Mouse (Mus musculus): ENCODE measurements around the gene S1pr5.
A peak's percentile ranks its signal among the peaks of the same experiment; 100 is the strongest.
"Not testable (repeated sequence)": the region's sequence is repeated elsewhere in the genome, so short reads cannot be mapped to it uniquely, and the experiment has no call there.

S1pr5 gene

DNA sequence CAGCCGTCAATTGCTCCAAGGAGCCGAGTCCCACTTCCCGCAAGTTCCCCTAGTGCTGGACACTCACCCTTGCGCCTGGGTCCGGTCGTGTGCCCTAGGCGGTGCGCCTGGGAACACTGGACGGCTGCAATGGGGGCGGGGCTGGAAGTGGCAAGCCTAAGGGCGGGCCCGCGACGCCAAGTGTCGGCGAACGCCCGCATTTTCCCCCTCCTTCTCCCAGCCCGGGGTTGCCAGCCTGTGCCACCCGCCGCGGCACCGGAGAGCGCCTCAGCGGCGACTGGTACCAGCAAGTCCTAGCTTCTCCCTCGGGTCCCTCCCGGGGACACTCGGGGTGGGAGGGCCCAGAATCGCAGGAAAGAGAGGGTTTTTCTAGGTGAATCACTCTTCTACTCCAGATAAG, at the start of gene S1pr5:
TSS of gene S1pr5 (minus strand) at position 118 of the 400 bp plus-strand sequence.
- DNase-seq (ENCODE audit: extremely low read depth, low read depth) = no peak

GRCm38 (mm10) chr9:21292271-21292670, 44.0 kb upstream of the S1pr5 start:
- DNase-seq (ENCODE audit: extremely low read depth, low read depth) = no peak

DNA sequence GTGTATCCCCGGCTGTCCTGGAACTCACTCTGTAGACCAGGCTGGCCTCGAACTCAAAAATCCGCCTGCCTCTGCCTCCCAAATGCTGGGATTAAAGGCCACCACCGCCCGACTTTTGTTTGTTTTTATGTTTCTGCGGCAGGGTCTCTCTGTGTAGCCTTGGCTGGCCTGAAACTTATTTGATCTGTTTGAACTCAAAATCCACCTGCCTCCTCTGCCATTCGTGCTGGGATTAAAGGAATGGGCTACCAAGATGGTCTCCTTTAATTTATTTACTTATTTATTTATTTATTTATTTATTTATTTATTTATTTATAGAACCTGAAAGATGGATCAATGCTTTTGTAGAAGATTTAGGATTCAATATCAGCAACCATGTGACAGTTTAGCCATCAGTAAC, 43.6 kb upstream of the S1pr5 start:
- not testable (repeated sequence) for DNase-seq (ENCODE audit: extremely low read depth, low read depth)

GRCm38 (mm10) chr9:21291022-21291787, 43.0 kb upstream of the S1pr5 start, which contains the start of gene Cdkn2d:
Cdkn2d (minus strand) TSS chr9:21291407.
- peak; percentile 100 for DNase-seq (ENCODE audit: extremely low read depth, low read depth)

DNA sequence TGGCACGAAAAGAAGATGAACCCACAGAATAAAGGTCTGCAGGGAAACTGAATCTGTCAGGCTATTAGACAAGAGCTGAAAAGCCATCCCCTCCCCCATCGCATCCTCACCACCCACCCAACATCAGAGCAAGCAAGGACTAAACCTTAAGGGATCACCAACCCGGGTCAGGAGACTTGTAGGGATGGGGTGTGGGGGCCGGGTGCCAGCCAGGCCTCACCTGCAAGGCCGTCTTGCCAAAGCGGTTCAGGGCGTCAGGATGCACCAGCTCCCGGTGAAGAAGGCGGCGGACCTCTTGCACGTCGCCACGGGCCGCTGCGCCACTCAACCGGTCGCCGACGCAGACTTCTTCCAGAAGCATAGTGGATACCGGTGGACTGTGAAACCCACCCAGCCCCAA, 42.3 kb upstream of the S1pr5 start:
- DNase-seq (ENCODE audit: extremely low read depth, low read depth) = peak; percentile 60

DNA sequence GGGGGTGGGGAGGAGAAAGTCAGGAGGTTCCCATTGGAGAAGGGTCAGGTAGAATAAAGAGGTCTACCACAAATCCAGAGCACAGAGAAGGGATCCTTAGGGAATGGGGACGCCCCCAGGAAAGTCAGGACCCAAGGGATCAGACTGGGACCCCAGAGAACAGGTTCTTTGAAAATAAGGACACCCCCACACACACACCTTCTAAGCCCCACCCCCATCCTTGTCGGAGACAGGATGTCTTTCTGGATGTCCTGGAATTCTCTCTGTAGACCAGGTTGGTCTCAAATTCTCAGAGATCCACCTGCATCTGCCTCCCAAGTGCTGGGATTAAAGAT, 41.1 kb upstream of the S1pr5 start:
- no peak for DNase-seq (ENCODE audit: extremely low read depth, low read depth)

GRCm38 (mm10) chr9:21288404-21289336, 40.4 kb upstream of the S1pr5 start:
- peak; percentile 24 for DNase-seq (ENCODE audit: extremely low read depth, low read depth)

DNA sequence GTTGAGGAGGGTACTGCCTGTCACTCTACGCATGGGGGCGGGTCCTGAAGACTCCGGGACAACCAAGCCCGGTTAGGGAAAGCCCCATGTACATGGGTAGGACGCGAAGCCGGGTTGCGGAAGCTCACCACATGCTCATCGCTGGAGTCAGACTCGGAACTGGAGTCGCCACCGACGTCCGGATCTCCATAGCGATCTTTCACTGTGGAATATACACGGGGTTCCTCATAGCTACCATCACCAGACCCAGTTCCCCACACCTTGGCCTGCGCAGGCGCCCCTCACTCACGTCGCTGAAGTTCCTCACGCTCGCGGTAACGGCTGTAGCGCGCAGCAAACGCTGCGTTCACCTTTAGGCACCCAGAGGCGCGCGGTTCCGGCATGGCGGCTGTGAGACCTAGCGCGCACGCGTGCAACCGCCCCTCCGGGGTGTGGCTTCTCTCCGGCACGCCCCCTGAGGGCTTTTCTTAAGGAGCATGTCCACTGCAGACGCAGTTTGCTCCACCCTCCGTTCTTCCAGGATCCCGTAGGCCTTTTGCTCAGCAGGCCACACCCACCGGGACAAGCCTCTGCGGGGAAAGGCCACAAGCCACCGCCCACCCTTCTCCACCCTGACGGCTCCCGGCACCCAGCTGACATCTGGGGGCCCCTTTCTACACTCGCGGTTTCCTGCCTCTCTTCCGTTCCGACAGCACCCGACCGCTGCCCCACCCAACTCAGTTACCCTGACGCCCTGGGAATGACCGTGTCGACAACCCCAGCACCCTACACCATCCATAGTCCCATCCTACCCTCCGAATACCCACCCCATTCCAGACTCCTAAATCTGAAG, 39.5 kb upstream of the S1pr5 start, which contains the start of gene Kri1:
TSS of gene Kri1 (minus strand) at position 399 of the 832 bp plus-strand sequence.
- DNase-seq (ENCODE audit: extremely low read depth, low read depth) = peak; percentile 100

DNA sequence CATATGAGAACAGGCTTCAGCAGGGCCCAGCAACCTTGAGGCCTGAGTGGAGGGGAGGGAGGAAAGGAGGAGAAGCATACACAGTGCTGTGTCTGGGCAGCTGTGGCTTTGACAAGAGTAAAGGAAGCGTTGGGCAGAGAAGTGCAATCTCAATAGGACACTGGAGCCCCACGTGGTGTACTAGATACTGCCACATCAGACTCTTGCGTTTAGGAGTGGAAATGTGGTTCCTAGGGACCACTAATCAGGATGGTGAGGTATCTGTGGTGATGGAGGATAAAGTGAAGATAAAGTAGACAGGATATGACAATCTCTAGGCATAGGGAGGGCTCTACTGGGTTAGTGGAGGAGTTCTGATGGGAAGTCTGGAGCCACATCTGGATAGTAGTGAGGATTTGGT, 38.5 kb upstream of the S1pr5 start:
- DNase-seq (ENCODE audit: extremely low read depth, low read depth) = peak; percentile 33

DNA sequence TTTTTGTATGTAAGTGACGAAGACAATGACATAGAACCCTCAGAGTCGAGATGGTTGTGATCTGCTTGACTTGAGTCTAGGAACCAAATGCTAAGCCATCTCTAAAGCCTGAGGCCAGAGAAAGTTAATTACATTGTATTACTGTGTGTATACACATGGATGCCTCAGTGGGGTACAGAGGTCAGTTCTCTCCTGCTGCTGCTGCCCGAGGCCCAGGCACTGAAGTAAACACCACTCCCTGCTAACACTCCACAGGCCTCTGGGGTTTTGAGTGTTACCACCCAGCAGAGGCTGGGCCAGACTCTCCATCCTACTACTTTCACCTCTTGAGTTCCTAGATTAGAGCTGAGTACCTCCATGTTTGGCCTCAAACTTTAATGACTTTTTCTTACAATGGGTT, 35.8 kb upstream of the S1pr5 start:
- no peak for DNase-seq (ENCODE audit: extremely low read depth, low read depth)

DNA sequence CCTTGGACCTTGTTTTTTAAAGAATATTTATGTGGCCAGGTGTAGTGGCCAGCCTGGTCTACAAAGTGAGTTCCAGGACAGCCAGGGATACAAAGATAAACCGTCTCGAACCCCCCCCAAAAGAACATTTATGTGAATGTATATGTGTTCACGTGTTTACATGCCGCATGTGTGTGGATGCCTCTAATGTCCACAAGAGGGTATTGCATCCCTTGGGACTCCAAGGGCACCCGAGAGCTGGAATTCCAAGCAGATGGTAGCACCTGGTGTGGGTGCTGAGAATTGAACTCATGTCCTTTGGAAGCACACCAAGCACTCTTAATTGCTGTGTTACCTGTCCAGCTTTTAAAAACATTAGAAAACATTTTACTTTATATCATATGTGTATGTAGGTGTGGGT, 35.3 kb upstream of the S1pr5 start:
- DNase-seq (ENCODE audit: extremely low read depth, low read depth) = no peak

- no peak for DNase-seq (ENCODE audit: extremely low read depth, low read depth)
Measured at GRCm38 (mm10) chr9:21277776-21278175, 29.5 kb upstream of the S1pr5 start.

- DNase-seq (ENCODE audit: extremely low read depth, low read depth) = no peak
Measured at GRCm38 (mm10) chr9:21276307-21276706, 28.1 kb upstream of the S1pr5 start.

GRCm38 (mm10) chr9:21275727-21276126, 27.5 kb upstream of the S1pr5 start:
- no peak for DNase-seq (ENCODE audit: extremely low read depth, low read depth)

- no peak for DNase-seq (ENCODE audit: extremely low read depth, low read depth)
Measured at GRCm38 (mm10) chr9:21275013-21275710, 26.9 kb upstream of the S1pr5 start.

GRCm38 (mm10) chr9:21274336-21274735, 26.1 kb upstream of the S1pr5 start:
- DNase-seq (ENCODE audit: extremely low read depth, low read depth) = no peak

GRCm38 (mm10) chr9:21273520-21274228, 25.4 kb upstream of the S1pr5 start:
- DNase-seq (ENCODE audit: extremely low read depth, low read depth) = no peak

DNA sequence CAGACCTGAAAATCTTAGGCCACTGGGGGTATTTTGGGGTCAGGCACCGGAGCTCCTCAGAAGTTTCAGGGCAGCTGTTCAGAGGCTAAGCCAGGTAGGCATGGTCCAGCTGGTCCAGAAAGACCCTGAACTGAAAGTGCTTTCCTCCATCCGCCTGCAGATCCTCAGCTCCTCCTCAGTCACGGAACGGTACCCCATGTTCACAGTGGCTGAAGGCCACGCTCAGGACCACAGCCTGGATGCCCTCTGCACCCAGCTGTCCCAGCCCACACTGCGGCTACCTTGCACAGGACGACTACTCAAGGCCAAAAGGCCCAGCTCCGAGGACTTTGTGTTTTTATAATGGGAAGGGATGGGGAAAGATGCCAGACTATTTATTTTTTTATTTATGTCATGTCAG, 24.9 kb upstream of the S1pr5 start:
- no peak for DNase-seq (ENCODE audit: extremely low read depth, low read depth)

DNA sequence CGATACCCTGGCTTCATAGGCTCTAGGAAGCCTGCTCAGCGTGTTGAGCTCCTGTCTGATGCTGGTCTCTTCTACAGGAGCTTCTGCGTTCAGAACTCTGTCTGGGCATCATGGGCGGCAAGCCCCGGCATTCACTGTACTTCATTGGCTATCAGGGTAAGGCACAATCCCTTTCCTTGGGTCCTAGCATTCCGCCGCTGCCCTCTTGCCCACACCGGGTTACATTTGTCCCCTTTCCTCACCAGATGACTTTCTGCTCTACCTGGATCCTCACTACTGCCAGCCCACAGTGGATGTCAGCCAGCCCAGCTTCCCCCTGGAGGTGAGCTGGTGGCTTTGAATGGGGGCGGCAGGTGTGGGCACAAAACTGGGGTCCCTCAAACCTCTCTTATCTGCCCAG, 24.1 kb upstream of the S1pr5 start:
- DNase-seq (ENCODE audit: extremely low read depth, low read depth) = no peak

GRCm38 (mm10) chr9:21269590-21269989, 21.3 kb upstream of the S1pr5 start:
- not testable (repeated sequence) for DNase-seq (ENCODE audit: extremely low read depth, low read depth)

Data from MEL-GATA-1-ER (cell line).